Mouse (Mus musculus): ENCODE results near the gene Foxn2.

DNA sequence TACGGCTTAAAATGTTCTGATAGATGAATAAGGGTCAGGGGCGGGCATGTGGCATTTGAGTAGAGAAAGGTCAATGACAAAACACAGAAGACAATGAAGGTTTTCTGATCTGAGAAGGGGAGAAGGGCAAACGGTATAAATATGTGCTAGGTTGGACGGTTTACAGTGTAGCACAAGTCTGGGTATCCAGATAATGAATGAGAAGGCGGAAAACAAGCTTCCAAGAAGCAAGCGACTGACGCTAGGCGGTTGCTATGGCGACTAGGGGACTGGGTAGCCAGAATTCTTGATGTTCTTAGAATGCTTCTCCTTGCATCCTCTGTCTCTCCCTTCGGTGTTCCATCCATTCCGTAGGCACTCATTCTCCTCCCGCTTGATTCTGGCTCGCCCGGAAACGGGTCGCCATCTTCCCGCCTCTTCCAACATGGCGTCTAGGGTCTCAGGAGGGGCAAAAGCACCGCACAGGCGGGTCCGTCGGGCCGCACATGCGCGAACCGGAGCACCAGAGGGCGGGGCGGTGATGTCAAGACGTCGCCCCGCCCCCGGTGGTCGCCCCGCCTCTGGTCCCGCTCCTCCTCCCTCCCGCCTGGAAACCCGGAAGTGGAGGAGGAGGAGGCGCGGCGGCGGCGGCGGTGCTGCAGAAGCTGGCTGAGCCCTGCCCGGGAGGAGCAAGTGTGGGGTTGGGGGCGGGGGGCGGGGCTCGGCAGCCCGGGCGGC lies 89.2 kb downstream of the Foxn2 start, which contains the start of gene Ppp1r21:
- TF ChIP-seq FLI1 (IDR thresholded peaks at IDR 0.05; ENCODE audit: low read length) (no peak), GATA1 (IDR thresholded peaks at IDR 0.05; ENCODE audit: borderline replicate concordance, low read length) (no peak)

Data from megakaryocyte, embryonic 14.5 days (primary cell).